8 mouse cellular contexts compared by ENCODE assay signal in genomic region chr2:26507961-26508391, GRCm38 (mm10). TPM values are rescaled to one million over a fixed set of nuclear protein-coding genes. Genes with fewer than 3 reads are reported as not detected.
A peak's percentile ranks its signal among the peaks of the same experiment; 100 is the strongest.
DNase-seq lines count a peak whose midpoint lies in the region; ATAC-seq and TF ChIP-seq lines count a peak whose summit lies in the region.

No protein-coding gene starts in this region.

- no peak for ATAC-seq in heart, embryonic 13.5 days (ENCODE audit: extremely low read depth, insufficient number of reproducible peaks, low FRiP score, low TSS enrichment)
- ATAC-seq in limb, embryonic 15.5 days (ENCODE audit: insufficient number of reproducible peaks, low FRiP score, low TSS enrichment, low read depth) = 0 out of 2 replicates have a peak, but pooled peaks have one; percentile 26

- peak overlapping the region; percentile 71 for H3K9ac ChIP-seq in heart, embryonic 13.5 days
- no peak overlapping the region for H3K9ac ChIP-seq in limb, embryonic 15.5 days

- DNase-seq in gastrocnemius, adult 2 months = no peak
- no peak for DNase-seq in gastrocnemius, postnatal 36 days
- no peak for DNase-seq in spleen, postnatal 10 days (ENCODE audit: low spot score in 2 of 2)
- no peak for DNase-seq in cerebellum, adult 11 months
- DNase-seq in spleen, adult 18-20 months = no peak

- peaks cover 19% of the 10 kb centered on the region for H3K27me3 ChIP-seq in E14TG2a.4 (ENCODE audit: insufficient read depth, low read length)
- H3K27me3 ChIP-seq in heart, embryonic 13.5 days (replicated peaks) = peaks cover 27% of the 10 kb centered on the region
- no peaks in the 10 kb centered on the region for H3K27me3 ChIP-seq in limb, embryonic 15.5 days

- no peaks in the 10 kb centered on the region for H3K36me3 ChIP-seq in E14TG2a.4 (ENCODE audit: insufficient read depth, low read length)
- H3K36me3 ChIP-seq in heart, embryonic 13.5 days = no peaks in the 10 kb centered on the region
- H3K36me3 ChIP-seq in limb, embryonic 15.5 days = no peaks in the 10 kb centered on the region

- H3K4me1 ChIP-seq in E14TG2a.4 (replicated peaks; ENCODE audit: low read depth, low read length) = peaks cover 48% of the 10 kb centered on the region
- peaks cover 49% of the 10 kb centered on the region for H3K4me1 ChIP-seq in heart, embryonic 13.5 days
- H3K4me1 ChIP-seq in limb, embryonic 15.5 days = peaks cover 62% of the 10 kb centered on the region

- 16% methylated on average over 6 of the region's 6 CpGs for WGBS in heart, embryonic 13.5 days
- 4% methylated on average over 6 of the region's 6 CpGs for WGBS in limb, embryonic 15.5 days

- peak overlapping the region; percentile 48 for H3K4me2 ChIP-seq in heart, embryonic 13.5 days
- peak overlapping the region; percentile 35 for H3K4me2 ChIP-seq in limb, embryonic 15.5 days

- no peaks in the 10 kb centered on the region for H3K9me3 ChIP-seq in E14TG2a.4 (ENCODE audit: low read length)
- H3K9me3 ChIP-seq in heart, embryonic 13.5 days = no peaks in the 10 kb centered on the region
- H3K9me3 ChIP-seq in limb, embryonic 15.5 days = no peaks in the 10 kb centered on the region

- H3K27ac ChIP-seq in gastrocnemius, adult 2 months = peak overlapping the region; percentile 78
- peak overlapping the region; percentile 86 for H3K27ac ChIP-seq in heart, embryonic 13.5 days (replicated peaks)
- H3K27ac ChIP-seq in limb, embryonic 15.5 days = peak overlapping the region; percentile 93

- no peak for TF ChIP-seq CTCF in gastrocnemius, adult 2 months (IDR thresholded peaks at IDR 0.05)
- TF ChIP-seq CTCF in E14TG2a.4 (conservative IDR thresholded peaks at IDR 0.05; ENCODE audit: low read length) = no peak

- intact Hi-C loops in gastrocnemius, adult 2 months (cut with DNase I) = no loop called here
- intact Hi-C loops in gastrocnemius, postnatal 36 days (cut with DNase I) = no loop called here

- peak overlapping the region; percentile 18 for H3K4me3 ChIP-seq in gastrocnemius, adult 2 months
- peak overlapping the region; percentile 41; the same call in 1 of the 2 replicates for H3K4me3 ChIP-seq in E14TG2a.4 (replicated peaks; ENCODE audit: low read length)
- H3K4me3 ChIP-seq in heart, embryonic 13.5 days = 0 out of 2 replicates have a peak overlapping the region, but pooled peaks have one; percentile 2
- peak overlapping the region; percentile 1; the same call in 1 of the 2 replicates for H3K4me3 ChIP-seq in limb, embryonic 15.5 days

RNA-seq across cellular contexts. Expression of gene Notch1, which starts 8.5 kb away (rescaled TPM):
- total RNA-seq in gastrocnemius, adult 2 months (2021) = 10 to 100 TPM in 1 of 2 experiments, 1 to 10 TPM in 1; 6.9 to 11.9 TPM
- 1 to 10 TPM; 7.7 to 8.0 TPM for total RNA-seq in gastrocnemius, postnatal 36 days (2021)
- 11.4 and 12.1 TPM in 2 replicates for polyA plus RNA-seq in heart, embryonic 13.5 days (2015; fragmentation: Nextera tagmentation; extraction: Ambion mirVana)
- polyA plus RNA-seq in limb, embryonic 15.5 days (2015; fragmentation: Nextera tagmentation; extraction: Ambion mirVana) = 23.1 and 24.3 TPM in 2 replicates
